Mouse (Mus musculus) MEL-GATA-1-ER (cell line): ENCODE data around the gene Snx20.

ENCODE experiments used
- DNase-seq: peaks from one replicate; pipeline ENCODE4 v3.0.0-alpha.2; 2012; ENCODE audit warnings: low read depth; ENCODE audit errors: extremely low read depth

Gene Snx20

GRCm38 (mm10) chr8:88605361-88606040, 30.4 kb downstream of the Snx20 start:
- DNase-seq = no peak

DNA sequence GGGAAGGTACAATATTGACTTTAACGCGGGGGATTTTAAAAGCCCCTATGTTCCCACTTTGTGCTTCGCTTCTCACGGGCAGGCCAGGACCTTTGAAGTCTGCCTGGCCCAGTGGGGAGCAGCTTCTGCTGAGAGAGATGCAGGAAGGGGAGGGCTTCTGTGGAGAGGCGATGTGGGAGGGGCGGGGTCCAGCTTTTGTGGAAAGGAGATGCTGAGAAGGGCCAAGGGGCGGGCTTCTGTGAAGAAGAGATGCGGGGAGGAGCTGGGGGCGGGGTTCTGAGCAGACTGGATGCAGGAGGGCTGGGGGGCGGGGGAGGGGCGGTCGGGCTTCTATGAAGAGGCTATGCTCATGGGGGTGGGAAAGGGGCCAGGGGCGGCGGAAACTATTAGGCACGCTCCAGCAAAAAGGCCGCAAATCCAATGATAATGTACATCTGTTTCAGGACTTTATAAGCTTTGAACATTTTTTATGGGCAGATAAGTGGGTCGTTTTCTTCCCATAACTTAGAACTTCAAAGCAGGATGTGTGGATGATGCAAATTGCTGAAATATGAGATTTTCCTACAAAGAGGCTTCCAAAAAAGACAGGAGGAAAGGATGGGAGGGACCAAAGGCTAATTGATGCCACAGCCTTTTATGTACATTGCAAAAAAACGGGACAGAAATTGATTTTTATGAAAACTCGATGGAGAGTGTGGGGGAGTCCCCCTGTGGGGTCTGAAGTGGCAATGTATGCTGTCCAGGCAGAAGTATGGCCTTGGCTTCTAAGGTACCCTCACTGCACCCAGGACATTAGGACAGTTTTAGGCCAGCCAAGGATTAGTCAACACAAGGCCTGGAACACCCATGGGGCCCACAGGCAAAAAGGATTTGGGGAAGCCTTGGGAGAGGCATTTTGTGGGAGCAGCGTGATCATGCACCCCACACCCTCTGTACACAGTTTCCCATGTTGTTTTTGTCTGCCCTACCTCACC, 31.6 kb downstream of the Snx20 start:
- no peak for DNase-seq

GRCm38 (mm10) chr8:88603446-88603989, 32.4 kb downstream of the Snx20 start:
- no peak for DNase-seq

DNA sequence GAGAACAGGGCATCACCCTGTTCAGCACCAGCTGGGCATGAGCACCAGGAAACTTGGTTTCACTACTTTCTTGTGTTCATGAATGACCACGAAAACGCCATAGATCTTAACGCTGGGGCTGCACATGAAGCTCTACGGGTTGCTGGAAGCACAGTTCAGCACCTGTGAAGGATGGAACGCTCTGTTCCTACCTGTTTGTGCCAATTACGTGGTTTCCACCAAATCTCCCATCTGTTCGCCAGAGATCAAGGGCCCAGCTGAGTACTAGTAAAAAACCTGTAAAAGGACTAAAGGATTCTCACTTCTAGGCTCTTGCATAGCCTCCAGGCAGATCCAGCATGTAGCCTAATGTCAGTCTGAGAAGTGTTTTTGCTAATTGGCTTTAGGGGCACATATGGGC, 36.4 kb downstream of the Snx20 start:
- DNase-seq = no peak

GRCm38 (mm10) chr8:88598578-88598977, 37.4 kb downstream of the Snx20 start:
- no peak for DNase-seq

GRCm38 (mm10) chr8:88596042-88596441, 39.9 kb downstream of the Snx20 start:
- DNase-seq = no peak

DNA sequence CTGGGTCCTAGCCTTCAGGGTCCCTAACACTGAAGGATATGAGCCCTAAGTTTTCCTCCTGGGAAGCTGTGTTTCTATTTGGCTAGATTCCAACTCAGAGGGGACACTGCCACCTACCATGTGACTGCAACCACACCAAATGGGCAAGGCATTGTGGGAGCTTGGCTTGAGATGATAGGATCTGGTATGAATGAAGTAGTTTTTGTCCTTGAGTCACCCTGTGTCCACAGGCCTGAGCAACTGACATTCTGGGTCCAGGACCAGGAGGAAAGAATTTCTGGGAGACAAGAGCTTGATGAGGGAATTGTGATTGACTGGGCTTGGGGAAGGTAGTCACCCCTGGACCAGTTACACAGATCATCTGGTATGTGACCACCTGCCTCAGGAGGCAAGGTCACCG, 42.0 kb downstream of the Snx20 start:
- DNase-seq = no peak

- no peak for DNase-seq
Observed at GRCm38 (mm10) chr8:88590226-88590625, 45.7 kb downstream of the Snx20 start.

- DNase-seq = no peak
Observed at GRCm38 (mm10) chr8:88588205-88588889, 47.6 kb downstream of the Snx20 start.

DNA sequence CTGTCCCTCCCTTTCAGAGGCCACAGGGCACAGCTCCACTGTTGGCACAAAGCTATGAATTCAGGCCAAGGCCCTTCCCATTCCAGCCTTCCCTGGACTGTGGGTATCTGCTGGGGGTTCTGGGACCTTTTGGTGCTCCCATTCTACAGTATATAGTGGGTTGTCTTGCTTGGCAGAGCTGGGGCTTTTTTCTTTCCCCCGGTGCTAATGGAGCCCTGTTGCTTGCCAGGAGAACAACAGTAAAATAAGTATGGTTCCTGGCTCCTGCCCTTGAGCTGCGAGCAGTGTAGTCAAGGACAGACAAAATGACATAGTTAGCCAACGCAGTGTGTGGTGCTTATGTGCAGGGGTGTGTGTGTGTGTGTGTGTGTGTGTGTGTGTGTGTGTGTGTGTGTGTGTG, 52.1 kb downstream of the Snx20 start:
- no peak for DNase-seq

GRCm38 (mm10) chr8:88580785-88581184, 55.1 kb downstream of the Snx20 start:
- no peak for DNase-seq

DNA sequence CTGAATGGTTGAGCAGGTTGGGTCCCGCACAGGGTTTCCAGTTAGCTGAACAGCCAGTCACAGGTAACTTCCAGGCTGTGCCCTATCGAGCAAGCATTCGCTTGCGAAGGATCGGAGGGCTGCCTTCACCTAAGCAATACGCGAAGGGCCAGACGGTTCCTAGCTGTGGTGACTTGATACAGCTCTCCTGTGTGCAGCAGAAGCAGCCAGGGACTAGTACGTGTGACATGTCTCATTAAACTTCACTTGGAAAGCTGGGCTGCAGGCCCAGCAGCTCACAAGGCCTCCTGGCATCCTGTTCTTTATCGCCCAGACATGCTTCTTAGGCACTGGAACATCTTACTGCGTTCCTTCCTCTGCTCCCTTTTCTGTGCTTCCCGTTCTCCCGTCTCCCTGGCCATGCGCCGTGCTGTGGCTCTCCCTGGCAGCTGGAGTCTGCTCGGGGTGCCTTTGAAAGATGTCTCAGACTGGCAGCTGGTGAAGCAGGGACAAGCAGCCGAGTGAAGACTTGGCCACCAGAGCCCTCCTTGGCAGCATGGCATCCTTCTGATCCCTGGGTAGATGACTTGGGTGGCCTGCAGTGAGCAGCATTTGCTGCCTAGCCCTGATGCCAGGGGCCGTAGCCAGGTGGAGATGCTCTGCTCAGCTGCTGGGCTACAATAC, 56.1 kb downstream of the Snx20 start:
- no peak for DNase-seq

- DNase-seq = no peak
Observed at GRCm38 (mm10) chr8:88579246-88579645, 56.7 kb downstream of the Snx20 start.

DNA sequence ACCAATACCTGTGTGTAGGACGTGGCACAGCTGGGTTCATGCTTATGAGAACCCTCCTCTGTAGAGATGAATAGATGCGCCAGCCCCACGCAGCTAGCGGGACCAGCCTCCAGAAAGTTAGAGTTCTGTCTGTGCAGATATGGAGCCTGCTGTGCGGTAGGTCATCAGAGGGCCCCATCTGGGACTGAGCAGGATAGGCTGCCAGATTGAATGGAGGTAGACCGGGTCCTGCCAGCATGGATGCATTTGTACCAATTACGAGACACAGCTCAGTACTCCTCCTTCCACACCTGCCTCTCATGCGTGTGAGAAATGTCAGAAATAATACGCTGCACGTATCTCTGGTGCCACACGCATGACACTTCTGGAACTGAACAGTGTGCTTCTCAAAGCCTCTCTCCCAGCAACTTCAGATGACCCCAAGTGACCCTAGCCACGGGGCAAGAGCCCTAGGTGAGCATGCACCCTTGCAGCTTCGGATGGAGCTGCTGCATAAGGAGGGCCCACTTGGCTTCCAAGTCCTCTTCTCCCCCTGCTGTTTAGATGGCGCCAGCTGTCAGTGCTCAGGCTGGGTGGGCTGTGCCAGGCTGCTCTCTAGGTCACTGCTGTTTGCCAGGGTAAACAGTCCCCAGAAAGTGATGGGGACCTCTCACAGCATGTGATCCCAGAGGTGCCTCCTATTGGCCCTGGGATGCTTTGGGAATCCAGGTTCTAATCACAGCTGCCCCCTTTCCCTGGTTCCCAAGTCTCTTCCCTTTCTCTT, 57.3 kb downstream of the Snx20 start:
- DNase-seq = no peak

DNA sequence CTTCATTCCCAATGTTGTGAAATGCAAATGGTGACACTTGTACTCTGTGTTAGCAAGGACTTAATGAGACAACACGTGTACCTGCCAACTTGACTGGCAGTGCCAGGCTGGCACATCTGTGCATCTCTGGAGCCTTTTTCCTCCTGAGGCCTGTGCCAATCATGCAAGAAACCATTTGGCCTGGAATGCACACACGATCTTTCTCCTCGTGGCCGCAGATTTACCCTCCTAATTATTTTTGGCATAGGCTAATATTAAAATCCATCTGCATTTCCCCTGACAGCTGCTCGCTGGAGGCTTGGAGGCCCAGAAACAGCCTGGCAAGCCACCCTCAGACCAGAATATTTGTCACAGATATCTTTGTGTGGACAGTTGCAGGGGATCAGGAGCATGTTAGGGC, 58.3 kb downstream of the Snx20 start:
- DNase-seq = no peak
